Mouse (Mus musculus): Measurements from ENCODE around the gene Wdr93.

GRCm38 (mm10) chr7:79803887-79804286 is 60.9 kb downstream of the Wdr93 start:
- TF ChIP-seq CTCF (IDR thresholded peaks at IDR 0.05; ENCODE audit: insufficient read depth, low read length) (no peak), POLR2A (IDR thresholded peaks at IDR 0.05; ENCODE audit: borderline replicate concordance, extremely low read depth, low read depth, low read length) (no peak)

Data from lung, adult 2 months (tissue).